Mouse (Mus musculus) heart, embryonic 15.5 days (tissue): ENCODE results near the gene Gm10577. TPM values are rescaled to one million over a fixed set of nuclear protein-coding genes. Genes with fewer than 3 reads are reported as not detected.

ENCODE experiments used
- polyA plus RNA-seq: library from polyadenylated mRNA; unstranded; fragments of >200 nt; fragmentation: Nextera tagmentation; extraction: Ambion mirVana; gene quantifications from 2 replicates; pipeline ENCODE4 v1.2.1, GENCODE M21; 2015

The Gm10577 gene
- polyA plus RNA-seq, 1 experiment from 2014 or later, result not detected

Other genes with a start within 250 kb of the Gm10577 start
- 6.2 and 11.6 TPM in 2 replicates for gene Cachd1, start 244.0 kb downstream of the Gm10577 start, polyA plus RNA-seq
- gene Raver2, start 48.3 kb upstream of the Gm10577 start, polyA plus RNA-seq, result 3.2 and 5.4 TPM in 2 replicates
- gene Jak1, start 244.6 kb upstream of the Gm10577 start, polyA plus RNA-seq, result 53.2 and 61.4 TPM in 2 replicates